Mouse (Mus musculus): ENCODE results near the gene Cav3.

Cav3 gene

DNA sequence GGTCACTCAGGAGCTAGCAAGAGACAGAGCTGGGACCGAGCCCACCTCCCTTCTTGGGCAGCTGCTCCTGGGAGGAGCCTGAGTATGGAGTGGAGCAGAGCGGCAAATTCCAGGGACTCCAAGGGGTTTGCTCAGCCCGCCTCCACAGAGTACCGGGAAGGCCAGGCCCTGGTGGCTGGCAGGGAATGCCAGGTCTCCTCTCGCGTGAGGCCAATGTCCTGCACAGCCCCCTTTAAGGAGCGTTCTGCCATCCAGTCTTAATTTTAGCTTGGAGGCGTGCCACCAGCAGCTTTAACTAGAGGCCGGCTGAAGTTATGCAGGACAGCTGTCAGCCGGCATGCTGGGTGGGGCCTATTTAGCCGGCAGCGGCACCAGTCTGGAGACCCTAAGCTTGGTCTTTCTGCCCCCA is at the start of gene Cav3:
Gene Cav3, plus strand, starts transcription at position 165 of the 409 bp plus-strand sequence.
- DNase-seq (ENCODE audit: low read depth) = no peak

DNA sequence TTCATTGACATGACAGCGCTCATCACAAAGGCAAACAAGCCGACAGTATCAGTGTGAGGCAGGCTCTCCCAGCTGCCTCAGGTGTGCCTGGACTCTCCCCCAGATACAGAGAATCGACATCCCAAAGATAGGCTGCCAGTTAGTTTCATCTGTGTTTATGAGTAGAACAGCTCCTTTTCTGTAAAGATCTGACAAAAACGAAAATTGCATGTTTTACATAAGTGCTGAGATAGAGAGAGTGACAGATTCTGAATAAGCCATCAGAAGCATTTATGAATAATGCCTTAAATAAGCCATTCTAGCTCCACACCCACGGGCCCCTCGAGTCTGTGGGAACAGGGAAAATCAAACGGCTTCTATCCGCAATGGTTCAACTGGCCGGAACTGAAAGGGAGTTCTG is 40.0 kb upstream of the Cav3 start:
- DNase-seq (ENCODE audit: low read depth) = no peak

DNA sequence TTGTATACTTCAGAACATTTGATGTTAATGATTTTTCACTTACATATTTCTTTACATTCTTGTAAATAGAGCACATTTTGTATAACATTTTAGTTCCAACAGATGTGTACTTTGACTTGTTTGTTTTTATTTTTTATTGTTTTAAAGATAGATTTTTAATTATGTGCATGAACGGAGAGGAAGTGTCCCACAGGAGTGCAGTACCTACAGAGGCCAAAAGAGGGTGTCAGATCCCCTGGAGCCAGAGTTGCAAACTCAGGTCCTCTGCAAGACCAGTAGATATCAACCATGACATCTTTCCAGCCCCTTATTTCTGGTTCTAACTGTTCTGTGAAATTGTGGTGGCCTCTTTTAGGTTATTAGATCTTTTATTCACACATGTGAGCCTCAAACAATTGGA is 38.4 kb upstream of the Cav3 start:
- no peak for DNase-seq (ENCODE audit: low read depth)

DNA sequence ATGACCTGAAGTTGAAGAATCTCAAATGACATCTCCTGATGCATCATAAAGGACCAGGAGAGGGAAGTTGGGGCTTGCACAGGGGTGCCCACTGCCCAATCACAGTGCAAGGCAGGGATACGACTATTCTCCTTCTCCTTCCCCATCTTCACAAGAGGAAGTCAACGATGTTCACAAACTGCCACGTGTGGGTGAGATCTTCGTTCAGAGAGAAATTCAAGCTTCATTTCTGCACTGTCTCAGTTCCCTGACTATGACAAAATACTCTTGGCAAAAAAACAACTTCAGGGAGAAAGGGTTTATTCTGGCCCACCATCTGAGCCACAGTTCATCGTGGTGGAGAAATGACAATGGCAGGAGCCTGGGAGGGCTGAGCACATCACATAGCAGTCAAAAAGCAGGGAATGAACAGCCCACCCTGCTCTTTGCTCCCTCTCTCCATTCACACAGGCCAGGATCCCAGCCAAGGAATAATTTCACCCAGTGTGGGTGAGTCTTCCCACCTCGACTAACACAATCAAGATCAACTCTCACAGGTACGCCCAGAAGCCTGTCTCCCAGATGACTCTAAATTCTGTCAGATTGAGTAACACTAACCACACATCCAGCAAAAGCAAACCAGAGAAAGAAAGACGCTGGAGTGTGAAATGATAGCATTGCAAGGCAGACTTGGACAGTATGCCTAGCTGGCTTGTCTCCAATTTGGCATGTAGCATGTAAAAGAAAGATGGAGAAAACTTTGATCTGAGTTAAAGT is 35.4 kb upstream of the Cav3 start:
- DNase-seq (ENCODE audit: low read depth) = peak; percentile 42

DNA sequence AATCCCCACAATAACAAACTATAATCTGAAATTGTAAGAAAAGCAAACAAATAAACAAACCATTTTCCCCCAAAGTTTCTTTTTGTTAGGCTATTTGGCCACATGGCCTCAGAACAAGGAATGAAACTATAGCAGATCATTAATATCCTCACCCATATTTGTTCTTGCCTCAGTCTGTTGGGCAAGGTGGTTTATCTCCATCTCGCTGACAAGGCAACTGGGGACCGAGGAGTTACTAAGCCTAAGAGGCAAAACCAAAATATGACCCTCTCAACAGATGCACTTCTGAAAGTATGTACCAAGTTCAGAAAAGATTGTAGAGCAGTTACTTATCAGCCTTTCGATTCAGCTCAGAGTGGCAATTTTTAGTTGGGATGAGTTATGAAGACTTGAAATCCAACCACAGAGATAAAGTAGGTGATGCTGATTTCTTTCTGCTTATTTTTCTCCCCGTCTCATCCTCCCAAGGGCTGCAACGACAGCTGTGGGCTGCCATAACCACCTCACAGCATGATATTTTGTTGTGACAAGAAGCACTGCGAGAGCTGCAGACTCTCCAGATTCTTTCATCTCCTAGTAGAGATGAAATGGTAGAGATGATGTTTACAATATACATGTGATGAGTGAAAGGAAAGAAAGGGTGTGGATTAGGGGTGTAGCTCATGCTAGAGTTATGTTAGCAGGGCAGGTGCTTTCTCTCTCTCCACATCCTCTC is 33.1 kb upstream of the Cav3 start:
- no peak for DNase-seq (ENCODE audit: low read depth)

DNA sequence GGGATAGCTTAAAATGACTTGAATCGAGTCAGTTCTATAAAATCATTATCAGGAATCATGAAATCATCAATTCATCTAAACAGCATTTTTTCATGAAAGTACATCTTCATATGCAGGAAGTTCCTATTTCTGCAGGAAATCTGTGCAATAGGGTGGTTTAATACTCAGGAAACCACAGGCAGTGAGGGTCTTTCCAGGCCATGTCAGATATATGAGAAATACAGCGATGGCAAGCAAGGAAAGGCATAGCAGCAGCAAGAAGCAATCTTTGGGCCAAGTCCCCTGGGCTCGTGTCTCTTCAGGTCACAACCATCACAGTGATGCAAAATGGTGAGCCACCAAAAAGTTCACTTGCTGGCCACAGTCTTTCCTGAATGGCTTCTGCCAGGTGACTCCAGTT is 13.6 kb upstream of the Cav3 start:
- no peak for DNase-seq (ENCODE audit: low read depth)

DNA sequence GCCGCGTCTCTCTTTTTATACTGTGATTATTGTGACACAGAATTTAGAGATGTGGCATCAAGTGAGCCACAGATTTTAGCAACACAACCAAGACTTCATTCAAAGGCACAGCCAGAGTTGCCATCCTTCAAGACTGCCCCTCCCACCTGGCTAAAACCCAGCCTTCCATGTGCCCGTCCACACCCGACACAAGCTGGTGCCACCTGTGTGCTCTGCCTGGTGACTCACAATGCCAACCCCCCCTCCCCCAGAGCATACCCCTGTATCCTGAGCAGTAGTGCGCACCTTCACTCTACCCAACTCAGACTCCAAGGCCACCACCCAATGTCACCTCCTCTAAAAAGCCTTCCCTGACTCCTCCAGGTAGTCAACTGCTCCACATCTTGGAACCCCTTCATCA is 2.2 kb downstream of the Cav3 start:
- no peak for DNase-seq (ENCODE audit: low read depth)

DNA sequence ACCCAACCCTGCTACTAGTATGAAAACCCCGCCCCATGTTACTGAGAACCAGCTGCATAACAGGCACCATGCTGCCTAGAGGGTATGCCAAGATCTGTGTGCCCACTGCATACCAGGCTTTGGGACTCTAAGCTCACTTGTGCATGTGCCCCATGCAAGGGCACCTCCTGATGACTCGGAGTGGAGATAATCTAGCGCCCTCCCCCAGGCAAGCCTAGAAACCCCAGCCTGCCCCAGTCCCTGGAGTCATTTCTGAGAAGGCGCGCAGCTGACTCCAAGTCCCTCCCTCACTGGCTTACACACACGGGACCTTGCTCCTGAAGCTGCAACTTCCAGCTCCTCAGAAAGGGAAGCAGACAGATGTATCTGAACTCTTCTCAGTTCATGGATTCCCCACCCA is 4.0 kb downstream of the Cav3 start:
- no peak for DNase-seq (ENCODE audit: low read depth)

DNA sequence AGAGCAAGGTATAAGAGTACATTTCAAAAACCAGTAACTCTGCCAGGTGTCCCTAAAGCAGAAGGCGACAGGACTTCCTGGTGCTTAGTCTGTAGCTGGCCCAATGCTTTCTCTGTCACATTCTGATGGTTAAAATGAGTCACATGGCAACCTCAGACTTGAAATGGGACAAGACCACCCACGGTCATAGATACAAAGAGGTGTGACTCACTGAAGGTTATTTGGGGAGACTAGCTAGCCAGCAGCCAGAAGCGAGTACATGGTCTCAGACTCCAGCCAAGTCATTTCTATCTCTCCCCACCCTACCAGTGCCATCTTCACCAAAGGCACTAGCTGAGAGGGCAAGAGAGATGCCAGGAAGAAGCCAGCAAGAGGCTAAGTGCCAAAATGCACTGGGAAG is 6.1 kb downstream of the Cav3 start:
- no peak for DNase-seq (ENCODE audit: low read depth)

DNA sequence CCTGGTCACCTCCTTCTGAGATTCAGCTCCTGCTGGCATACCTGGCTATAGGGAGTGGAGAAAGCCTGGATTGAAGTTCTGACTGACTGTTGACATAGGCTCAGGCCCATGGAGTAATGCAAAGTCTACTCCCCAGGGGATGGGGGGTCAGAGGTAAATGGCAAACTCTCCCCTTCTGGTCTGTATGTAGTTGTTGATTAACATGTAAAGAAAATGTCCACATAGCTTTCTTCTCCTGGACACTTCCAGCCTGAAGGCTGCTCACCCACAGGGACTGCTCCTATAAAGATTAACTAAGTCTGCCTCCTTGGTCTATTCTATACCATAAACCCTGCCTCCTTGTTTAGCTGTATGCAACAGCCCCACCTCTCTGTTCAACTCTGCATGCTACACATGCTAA is 6.7 kb downstream of the Cav3 start:
- no peak for DNase-seq (ENCODE audit: low read depth)

DNA sequence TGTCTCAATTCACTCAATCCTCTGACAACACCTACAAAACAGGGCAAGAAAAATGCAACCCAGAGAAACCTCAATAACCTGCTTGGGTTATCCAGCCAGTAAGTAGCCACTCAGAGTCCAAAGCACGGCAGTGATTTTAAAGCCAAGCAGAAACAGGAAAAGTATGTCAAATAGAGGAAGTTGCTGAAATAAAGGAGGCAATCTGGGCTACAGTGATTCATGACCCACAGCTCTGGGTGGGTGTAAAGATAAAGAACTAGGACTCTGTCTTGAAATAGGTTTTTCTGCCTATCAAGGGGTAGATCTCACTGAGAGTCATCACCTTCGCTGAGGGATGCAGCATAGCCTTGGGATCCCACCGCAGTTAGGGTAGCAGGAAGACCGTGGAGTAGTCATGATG is 12.3 kb downstream of the Cav3 start:
- no peak for DNase-seq (ENCODE audit: low read depth)

DNA sequence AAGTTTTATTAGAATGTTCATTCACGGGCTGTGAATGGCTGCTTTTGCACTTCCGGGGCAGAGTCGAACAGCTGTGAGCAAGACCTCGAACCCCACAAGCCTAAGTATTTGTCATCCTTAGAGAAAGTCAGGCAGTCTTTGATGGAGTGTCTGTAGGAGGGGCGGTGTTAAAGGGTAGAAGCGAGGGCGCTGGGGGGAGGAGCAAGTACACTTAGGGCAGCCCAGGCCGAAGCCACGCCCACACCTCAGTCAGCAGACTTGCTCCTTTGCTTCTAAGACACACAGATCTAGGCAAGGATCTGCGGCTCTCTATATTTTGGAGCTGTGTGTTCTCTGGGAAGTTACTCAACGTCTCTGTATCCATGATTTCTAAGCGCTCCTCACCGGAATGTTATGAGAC is 20.6 kb downstream of the Cav3 start:
- DNase-seq (ENCODE audit: low read depth) = no peak

DNA sequence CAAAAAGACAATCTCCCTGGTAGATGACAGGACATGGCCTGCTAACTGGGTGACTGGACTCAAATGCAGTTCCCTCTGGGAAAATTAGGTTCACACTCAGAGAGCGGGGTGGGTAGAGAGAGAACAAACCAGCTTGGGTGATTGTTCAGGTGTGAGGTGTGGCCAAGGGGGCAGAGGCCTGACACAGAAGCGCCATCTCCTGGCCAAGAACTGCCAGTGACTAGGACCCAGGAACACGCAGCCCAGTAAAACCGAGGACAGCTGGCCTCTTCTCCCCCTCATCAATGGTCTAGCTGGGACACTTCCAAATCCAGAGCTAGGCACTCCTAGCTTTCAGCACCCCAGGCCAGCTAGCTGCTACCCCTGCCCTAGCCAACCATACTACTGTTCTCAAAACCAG is 25.0 kb downstream of the Cav3 start:
- DNase-seq (ENCODE audit: low read depth) = no peak

DNA sequence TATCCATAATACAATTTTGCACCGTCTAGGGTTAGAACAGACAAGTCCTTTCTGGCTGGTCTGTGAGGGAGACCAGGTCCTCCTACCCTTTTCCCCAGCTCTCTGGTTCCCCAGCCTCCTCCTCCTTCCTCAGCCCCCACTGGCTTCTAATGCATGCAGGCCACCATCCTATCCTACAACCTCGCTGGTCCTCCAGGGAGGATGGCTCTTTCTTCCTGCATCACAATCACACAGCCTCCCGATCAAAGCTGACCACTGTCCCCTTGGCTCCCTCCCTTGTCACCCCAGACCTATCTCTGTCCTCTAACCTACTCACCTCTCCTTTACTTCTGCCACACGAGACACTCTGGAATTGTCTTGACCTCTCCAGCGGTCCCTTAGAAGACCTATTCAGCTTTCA is 28.7 kb downstream of the Cav3 start:
- DNase-seq (ENCODE audit: low read depth) = no peak

DNA sequence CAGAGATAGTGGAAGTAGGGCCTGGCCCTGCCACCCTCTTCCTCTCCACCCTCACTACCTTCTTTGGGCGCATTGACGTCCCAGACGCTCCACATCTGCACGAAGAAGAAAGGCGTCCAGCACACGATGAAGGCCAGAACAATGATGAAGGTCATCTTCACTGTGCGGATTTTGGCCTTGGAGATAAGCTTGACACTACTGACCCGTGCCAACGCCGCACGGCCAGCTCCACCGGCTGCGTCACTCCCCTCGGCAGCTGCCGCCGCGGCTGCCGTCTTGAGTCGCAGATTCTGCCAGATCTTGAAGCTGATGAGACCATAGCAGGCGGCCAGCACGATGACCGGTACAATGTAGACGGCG is 29.5 kb downstream of the Cav3 start:
- no peak for DNase-seq (ENCODE audit: low read depth)

DNA sequence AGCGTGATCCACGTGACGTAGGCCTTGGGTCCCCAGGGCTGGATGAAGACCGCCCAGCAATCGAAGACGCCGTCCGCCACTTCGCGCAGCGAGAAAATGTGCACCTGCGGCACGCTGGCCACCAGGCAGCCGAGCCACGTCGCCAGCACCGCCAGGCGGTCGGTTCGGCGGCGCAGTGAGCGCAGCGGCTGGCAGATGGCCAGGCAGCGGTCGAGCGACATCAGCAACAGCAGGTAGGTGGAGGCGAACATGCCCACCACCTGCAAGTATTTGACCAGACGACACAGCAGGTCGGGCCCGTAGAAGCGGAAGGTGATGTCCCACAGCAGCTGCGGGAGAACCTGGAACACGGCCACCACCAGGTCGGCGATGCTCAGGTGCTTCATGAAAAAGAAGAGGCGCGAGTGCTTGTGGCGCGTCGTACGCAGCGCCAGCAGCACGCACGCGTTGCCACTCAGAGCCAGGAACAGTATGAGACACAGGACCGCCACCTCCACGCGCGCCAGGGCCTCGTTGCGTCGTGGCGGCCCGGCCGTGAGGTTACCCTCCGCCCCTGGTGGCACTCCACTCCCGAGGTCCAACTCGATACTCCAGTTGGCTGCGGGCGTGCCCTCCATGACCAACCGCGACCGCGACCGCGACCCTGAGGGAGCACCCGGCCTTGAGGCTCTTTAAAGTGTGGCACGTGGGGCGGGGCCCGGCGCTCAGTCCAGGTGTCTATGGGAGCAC is 30.0 kb downstream of the Cav3 start:
- DNase-seq (ENCODE audit: low read depth) = no peak

DNA sequence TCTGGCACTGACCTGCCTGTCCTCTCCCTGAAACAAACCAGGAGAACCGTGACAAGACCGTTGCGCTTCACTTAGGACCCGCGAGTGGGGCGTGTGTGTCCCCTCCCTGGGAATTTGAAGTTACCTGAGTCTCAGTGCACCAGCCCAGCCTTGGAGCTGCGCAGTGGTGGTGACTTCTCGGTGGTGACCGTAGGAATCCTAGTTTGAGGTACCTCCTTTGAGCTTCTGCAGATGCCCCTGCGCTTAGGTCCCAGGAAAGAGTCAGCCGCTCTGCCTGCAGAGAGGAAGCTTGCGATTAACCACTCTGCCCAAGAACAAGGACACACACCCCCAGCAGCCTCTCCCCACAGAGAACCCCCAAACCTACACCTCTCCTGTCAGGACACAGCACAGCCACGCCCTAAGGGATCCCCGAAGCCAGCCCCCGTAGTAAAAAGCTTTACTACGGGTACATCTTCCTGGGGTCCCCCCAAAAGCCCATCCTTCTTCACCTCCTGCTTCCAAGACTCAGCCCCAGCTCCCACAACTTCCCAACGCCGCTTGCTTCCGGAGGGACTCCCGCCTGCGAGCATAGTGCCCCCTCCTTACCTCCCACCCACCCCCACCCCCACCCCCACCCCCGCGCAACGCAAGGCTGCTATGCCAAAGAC is 30.7 kb downstream of the Cav3 start, which contains the start of gene Oxtr:
Gene Oxtr, minus strand, starts transcription at position 34 of the 650 bp plus-strand sequence.
- DNase-seq (ENCODE audit: low read depth) = no peak

DNA sequence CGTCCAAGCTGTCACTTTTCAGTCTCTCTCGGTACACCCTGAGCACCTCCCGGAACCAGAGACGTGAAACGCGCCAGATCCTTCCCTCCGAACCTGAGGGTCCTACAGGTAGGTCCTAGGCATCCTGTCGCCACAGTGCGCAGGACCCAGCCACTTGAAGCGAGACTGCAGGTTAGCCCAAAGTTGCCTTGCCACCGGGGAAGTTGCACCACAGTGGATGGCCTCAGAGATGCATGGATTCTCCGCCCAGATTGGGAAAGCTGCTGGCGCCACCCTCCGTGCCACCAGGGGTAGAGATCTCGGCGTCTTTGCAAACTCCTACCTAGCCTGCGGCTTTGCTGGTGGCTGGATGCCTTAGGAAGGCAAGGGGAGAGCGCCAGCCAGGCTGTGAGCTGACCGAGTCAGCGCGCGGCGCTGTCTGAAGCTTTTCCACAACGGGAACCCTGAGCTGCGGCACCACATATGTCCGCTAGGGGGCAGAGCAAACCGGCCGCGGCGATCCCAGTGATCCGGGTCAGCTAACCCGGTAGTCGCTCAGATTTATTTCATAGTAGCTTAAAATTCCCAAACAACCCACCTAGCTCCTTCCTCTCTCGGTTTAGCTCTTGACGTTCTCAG is 31.4 kb downstream of the Cav3 start:
- DNase-seq (ENCODE audit: low read depth) = peak; percentile 56

DNA sequence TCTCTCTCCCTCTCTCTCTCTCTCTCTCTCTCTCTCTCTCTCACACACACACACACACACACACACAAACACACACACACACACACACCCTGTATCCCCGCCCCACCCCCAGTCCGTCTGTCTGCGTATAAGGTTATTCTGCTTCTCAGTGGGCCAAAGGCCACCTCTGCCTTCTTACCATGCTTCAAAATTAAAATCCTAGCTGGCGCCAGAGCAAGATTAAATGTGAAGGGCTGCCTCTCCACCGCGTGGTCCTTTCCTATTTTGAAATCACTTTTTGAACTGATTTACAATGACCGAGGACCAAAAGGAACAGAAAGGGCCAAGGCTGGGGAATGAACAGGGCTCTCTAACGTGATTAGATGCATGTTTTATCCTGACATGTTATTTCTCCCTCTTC is 32.2 kb downstream of the Cav3 start:
- DNase-seq (ENCODE audit: low read depth) = no peak

DNA sequence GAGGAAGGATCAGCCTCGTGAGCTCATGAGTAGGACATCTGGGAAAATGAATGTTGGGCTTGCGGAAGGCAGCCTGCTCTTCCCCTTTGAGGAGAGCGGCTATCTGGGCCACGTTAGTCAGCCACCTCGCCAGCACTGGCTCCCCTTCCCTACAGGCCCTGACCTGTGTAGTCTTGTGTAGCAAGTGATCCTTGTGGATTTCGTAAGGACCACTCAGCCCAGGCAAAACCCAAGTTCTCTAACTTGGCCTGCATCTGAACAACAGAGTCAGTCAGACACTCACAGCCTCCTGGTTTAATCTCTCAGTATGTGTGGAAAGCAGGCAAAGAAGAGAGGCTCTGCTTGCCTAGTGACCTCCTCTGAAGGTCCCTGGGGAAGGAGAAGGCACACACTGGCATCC is 33.4 kb downstream of the Cav3 start:
- no peak for DNase-seq (ENCODE audit: low read depth)

DNA sequence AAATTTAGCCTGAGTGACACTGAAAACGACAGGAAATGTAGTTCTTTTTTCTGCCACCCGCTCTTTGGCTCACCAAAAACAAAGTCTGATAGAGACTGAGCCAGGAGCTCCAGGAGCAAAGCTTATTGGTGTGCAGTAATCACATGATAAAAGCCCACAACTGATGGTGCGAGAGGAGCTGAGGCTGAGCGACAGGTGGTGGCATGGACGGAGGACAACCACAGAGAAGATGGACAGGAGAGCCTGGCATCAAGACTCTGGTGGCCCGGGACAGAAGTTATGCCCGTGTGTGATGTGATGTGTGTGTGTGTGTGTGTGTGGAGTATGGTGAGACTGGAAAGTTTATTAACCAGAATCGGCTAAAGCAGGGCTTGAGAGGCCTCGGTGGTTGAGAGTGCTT is 34.1 kb downstream of the Cav3 start:
- DNase-seq (ENCODE audit: low read depth) = no peak

DNA sequence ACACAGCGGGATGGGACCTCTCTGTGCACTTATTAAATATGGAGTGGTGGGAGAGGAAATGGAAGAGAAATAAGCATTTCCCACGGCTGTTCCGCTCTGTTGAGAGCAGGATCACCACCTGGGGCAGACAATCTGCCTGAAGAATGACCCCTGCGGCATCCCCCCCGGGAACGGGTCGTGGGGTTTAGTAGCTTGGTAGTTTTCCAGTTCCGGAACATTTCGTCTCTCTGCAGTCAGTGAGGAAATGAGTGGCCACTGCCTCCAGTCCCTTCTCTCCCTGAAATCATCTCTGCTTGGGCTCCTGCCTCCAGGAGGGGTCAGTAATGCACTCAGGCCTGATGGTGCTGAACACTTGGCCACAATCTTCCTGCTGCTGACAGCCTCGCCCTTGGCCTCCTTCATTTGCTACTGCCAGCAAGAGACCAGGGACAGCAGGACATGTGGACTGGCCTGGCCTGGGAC is 35.3 kb downstream of the Cav3 start:
- DNase-seq (ENCODE audit: low read depth) = no peak
